Comparison of ENCODE assay signal across 10 mouse cellular contexts in genomic region chr14:8314536-8314935, GRCm38 (mm10). TPM values are rescaled to one million over a fixed set of nuclear protein-coding genes. Genes with fewer than 3 reads are reported as not detected.
DNase-seq lines count a peak whose midpoint lies in the region; ATAC-seq and TF ChIP-seq lines count a peak whose summit lies in the region.
"Had no signal": no experiment of that assay in that cellular context is flagged by ENCODE, and none has a peak within 500 bp of the region (broad histone marks: within the 10 kb centered on the region; RNA-seq: fewer than 3 reads in every experiment).

No protein-coding gene starts in this region.

- no peak overlapping the region for H3K9ac ChIP-seq in heart, adult 2 months (ENCODE audit: low read depth, low read length)
- H3K9ac ChIP-seq in liver, embryonic 14.5 days (replicated peaks): no peak overlapping the region
- H3K9ac ChIP-seq: heart, embryonic 15.5 days; limb, embryonic 15.5 days had no signal

- WGBS in heart, adult 2 months: 30% methylated on average over 3 of the region's 3 CpGs
- 17% methylated on average over 3 of the region's 3 CpGs for WGBS in liver, embryonic 14.5 days (ENCODE audit: insufficient replicate concordance)

- no peak for TF ChIP-seq POLR2A in heart, adult 2 months (IDR thresholded peaks at IDR 0.05; ENCODE audit: insufficient read depth, low read depth, low read length)

- H3K36me3 ChIP-seq in heart, adult 2 months (ENCODE audit: control insufficient read depth, insufficient read depth, low read length): no peaks in the 10 kb centered on the region
- no peaks in the 10 kb centered on the region for H3K36me3 ChIP-seq in liver, embryonic 14.5 days (replicated peaks; ENCODE audit: control insufficient read depth, insufficient read depth, low read depth)
- H3K36me3 ChIP-seq: heart, embryonic 15.5 days; limb, embryonic 15.5 days had no signal

- no peaks in the 10 kb centered on the region for H3K9me3 ChIP-seq in liver, embryonic 14.5 days (ENCODE audit: control insufficient read depth, low read length)
- H3K9me3 ChIP-seq: heart, embryonic 15.5 days; limb, embryonic 15.5 days had no signal

- H3K4me2 ChIP-seq in liver, embryonic 14.5 days (ENCODE audit: low read depth): no peak overlapping the region
- H3K4me2 ChIP-seq: heart, embryonic 15.5 days; limb, embryonic 15.5 days had no signal

- no peaks in the 10 kb centered on the region for H3K79me2 ChIP-seq in heart, adult 2 months (replicated peaks; ENCODE audit: control insufficient read depth, insufficient read depth, low read length)

- peak; percentile 78 for TF ChIP-seq CTCF in heart, adult 2 months (IDR thresholded peaks at IDR 0.05)
- peak; percentile 53 for TF ChIP-seq CTCF in liver, embryonic 14.5 days (IDR thresholded peaks at IDR 0.05; ENCODE audit: low read depth)

- DNase-seq in heart, adult 2 months: no peak
- no peak for DNase-seq in heart, adult 18-20 months
- peak; percentile 21 for DNase-seq in urinary bladder, postnatal 25 days (ENCODE audit: low spot score)
- DNase-seq in urinary bladder, adult 18-20 months (ENCODE audit: low spot score in 2 of 2): no peak
- no peak for DNase-seq in liver, embryonic 14.5 days (ENCODE audit: low read depth in 3 of 3, low spot score in 3 of 3)
- DNase-seq in frontal cortex, postnatal 14 days (ENCODE audit: low spot score in 2 of 2): no peak
- no peak for DNase-seq in right cerebral cortex, postnatal 36 days (ENCODE audit: low spot score in 2 of 2)

- H3K27ac ChIP-seq in heart, adult 2 months: no peak overlapping the region
- H3K27ac ChIP-seq in liver, embryonic 14.5 days: no peak overlapping the region
- H3K27ac ChIP-seq: heart, embryonic 15.5 days; limb, embryonic 15.5 days had no signal

- no peak for ATAC-seq in liver, embryonic 14.5 days (ENCODE audit: insufficient read depth)
- no peak for ATAC-seq in megakaryocyte, adult 5-6 weeks (ENCODE audit: poor library complexity, severe bottlenecking)

- no peak overlapping the region for H3K4me3 ChIP-seq in heart, adult 2 months
- no peak overlapping the region for H3K4me3 ChIP-seq in liver, embryonic 14.5 days (ENCODE audit: insufficient read depth in 1 of 2, low read depth in 2 of 2, low read length in 2 of 2)
- H3K4me3 ChIP-seq: heart, embryonic 15.5 days; limb, embryonic 15.5 days had no signal

- no peak for TF ChIP-seq EP300 in heart, adult 2 months (IDR thresholded peaks at IDR 0.05; ENCODE audit: insufficient read depth, low read depth, low read length)
- no peak for TF ChIP-seq EP300 in liver, embryonic 14.5 days (IDR thresholded peaks at IDR 0.05; ENCODE audit: low read depth)

- intact Hi-C loops in heart, adult 2 months (cut with DNase I): loop anchor here (1.0 kb wide), 1 partner anchor 14 kb away; no protein-coding TSS in a partner anchor

- H3K4me1 ChIP-seq in heart, adult 2 months (ENCODE audit: control insufficient read depth, insufficient read depth, low read length): peaks cover 6% of the 10 kb centered on the region
- H3K4me1 ChIP-seq in liver, embryonic 14.5 days (replicated peaks; ENCODE audit: control insufficient read depth in 2 of 2, insufficient read depth in 2 of 2, low read length in 1 of 2): 0 out of 4 replicates have a peak, but pooled peaks cover 0 to 2% of the 10 kb centered on the region in 2 experiments

- H3K27me3 ChIP-seq in heart, adult 2 months (ENCODE audit: control insufficient read depth, insufficient read depth, low read length): peaks cover 8% of the 10 kb centered on the region
- H3K27me3 ChIP-seq in liver, embryonic 14.5 days (ENCODE audit: control insufficient read depth, insufficient read depth, low read length): peaks cover 25% of the 10 kb centered on the region

RNA-seq across cellular contexts. Expression of gene Fam107a, which starts 3.3 kb away (rescaled TPM):
- total RNA-seq in heart, adult 2 months (2021): 10 to 100 TPM in 1 of 2 experiments, 1 to 10 TPM in 1; 5.4 to 17.2 TPM
- 3.6 and 5.1 TPM in 2 replicates for polyA plus RNA-seq in heart, adult 2 months (2012; rRNA removed)
- 10 to 100 TPM; 12.1 to 24.4 TPM for total RNA-seq in heart, adult 18-20 months (2021)
- polyA plus RNA-seq in liver, embryonic 14.5 days (2012; rRNA removed): 0.03 and 0.06 TPM in 2 replicates
- not detected in 2 replicates for polyA plus RNA-seq in liver, embryonic 14.5 days (2014; fragmentation: Nextera tagmentation; extraction: Ambion mirVana)
- total RNA-seq in megakaryocyte, adult 5-6 weeks (2015): 0.09 TPM in 1 of 2 replicates, not detected in the other
- not detected in 2 replicates for total RNA-seq in megakaryocyte, adult 5-6 weeks (2017)

RNA-seq across cellular contexts. Expression of gene Acox2, which starts 55.4 kb away (rescaled TPM):
- under 1 TPM; 0.34 to 0.91 TPM for total RNA-seq in heart, adult 2 months (2021)
- 0.73 and 1.3 TPM in 2 replicates for polyA plus RNA-seq in heart, adult 2 months (2012; rRNA removed)
- under 1 TPM; 0.35 to 0.72 TPM for total RNA-seq in heart, adult 18-20 months (2021)
- polyA plus RNA-seq in liver, embryonic 14.5 days (2012; rRNA removed): 18.3 and 22.7 TPM in 2 replicates
- 24.3 and 25.0 TPM in 2 replicates for polyA plus RNA-seq in liver, embryonic 14.5 days (2014; fragmentation: Nextera tagmentation; extraction: Ambion mirVana)
- not detected in 2 replicates for total RNA-seq in megakaryocyte, adult 5-6 weeks (2015)
- not detected in 2 replicates for total RNA-seq in megakaryocyte, adult 5-6 weeks (2017)
- polyA plus RNA-seq: heart, embryonic 15.5 days had no signal

Comparison
In these comparisons a context has a peak if more than half of its experiments do, and no peak if none do; other contexts are left out.
1. RNA of gene Fam107a, which starts 3.3 kb away (total RNA-seq): 12.1 to 24.4 TPM in heart, adult 18-20 months and 5.4 to 17.2 TPM in heart, adult 2 months; 0.09 TPM in megakaryocyte, adult 5-6 weeks; every median in the first group is over 4 times any median in the second.